Mouse (Mus musculus): ENCODE results near the gene Ctsw. TPM values are rescaled to one million over a fixed set of nuclear protein-coding genes. Genes with fewer than 3 reads are reported as not detected.

The Ctsw gene
- total and polyA plus RNA-seq, 3 experiments, result not detected

GRCm38 (mm10) chr19:5511074-5511632, 42.8 kb upstream of the Ctsw start:
- peak overlapping the region; percentile 72 for H3K4me3 ChIP-seq (ENCODE audit: low read depth, low read length)
- peaks cover 52% of the 10 kb centered on the region for H3K4me1 ChIP-seq (ENCODE audit: insufficient read depth, low read depth, low read length)
- H3K36me3 ChIP-seq (replicated peaks), result peaks cover 2% of the 10 kb centered on the region
- no peaks in the 10 kb centered on the region for H3K27me3 ChIP-seq (ENCODE audit: insufficient read depth, low read length)
- no peaks in the 10 kb centered on the region for H3K9me3 ChIP-seq (replicated peaks)
- ATAC-seq (ENCODE audit: extremely low read depth, insufficient number of reproducible peaks, low FRiP score, poor library complexity, severe bottlenecking) (no peak), DNase-seq (ENCODE audit: low spot score) (no peak)
- TF ChIP-seq TAL1 (conservative IDR thresholded peaks at IDR 0.05; ENCODE audit: low read depth, low read length) (no peak), GATA1 (IDR thresholded peaks at IDR 0.05; ENCODE audit: borderline replicate concordance, low read length) (no peak), GATA2 (IDR thresholded peaks at IDR 0.05; ENCODE audit: borderline replicate concordance, low read depth, low read length) (no peak), CTCF (IDR thresholded peaks at IDR 0.05; ENCODE audit: low read depth, low read length) (no peak), POLR2AphosphoS5 (IDR thresholded peaks at IDR 0.05; ENCODE audit: insufficient replicate concordance, low read depth, low read length) (no peak)

- H3K4me3 ChIP-seq (ENCODE audit: low read depth, low read length), result peak within 1 kb of the TSS; percentile 72
- no peaks in the 10 kb centered on the region for H3K9me3 ChIP-seq (replicated peaks)
- H3K4me1 ChIP-seq (ENCODE audit: insufficient read depth, low read depth, low read length), result peaks cover 45% of the 10 kb centered on the region
- peak; percentile 96 for ATAC-seq (ENCODE audit: extremely low read depth, insufficient number of reproducible peaks, low FRiP score, poor library complexity, severe bottlenecking)
- TF ChIP-seq POLR2AphosphoS5 (IDR thresholded peaks at IDR 0.05; ENCODE audit: insufficient replicate concordance, low read depth, low read length), result no peak
- TF ChIP-seq CTCF (IDR thresholded peaks at IDR 0.05; ENCODE audit: low read depth, low read length), result no peak
- no peak for TF ChIP-seq GATA2 (IDR thresholded peaks at IDR 0.05; ENCODE audit: borderline replicate concordance, low read depth, low read length)
- TF ChIP-seq GATA1 (IDR thresholded peaks at IDR 0.05; ENCODE audit: borderline replicate concordance, low read length), result no peak
- no peak for TF ChIP-seq TAL1 (conservative IDR thresholded peaks at IDR 0.05; ENCODE audit: low read depth, low read length)
- H3K36me3 ChIP-seq (replicated peaks), result peaks cover 2% of the 10 kb centered on the region
- DNase-seq (ENCODE audit: low spot score), result peak; percentile 99
- H3K27me3 ChIP-seq (ENCODE audit: insufficient read depth, low read length), result no peaks in the 10 kb centered on the region
Measured at GRCm38 (mm10) chr19:5510031-5511026, 42.0 kb upstream of the Ctsw start, which contains the start of gene Snx32. Snx32 (minus strand) TSS chr19:5510538.

- Histone ChIP-seq H3K9me3 (replicated peaks) (no peaks in the 10 kb centered on the region), H3K27me3 (ENCODE audit: insufficient read depth, low read length) (no peaks in the 10 kb centered on the region), H3K36me3 (replicated peaks) (peaks cover 33% of the 10 kb centered on the region), H3K4me3 (ENCODE audit: low read depth, low read length) (no peak within 1 kb of the TSS), H3K4me1 (ENCODE audit: insufficient read depth, low read depth, low read length) (no peaks in the 10 kb centered on the region)
- ATAC-seq (ENCODE audit: extremely low read depth, insufficient number of reproducible peaks, low FRiP score, poor library complexity, severe bottlenecking), result no peak
- no peak for DNase-seq (ENCODE audit: low spot score)
- no peak for TF ChIP-seq GATA2 (IDR thresholded peaks at IDR 0.05; ENCODE audit: borderline replicate concordance, low read depth, low read length)
- TF ChIP-seq POLR2AphosphoS5 (IDR thresholded peaks at IDR 0.05; ENCODE audit: insufficient replicate concordance, low read depth, low read length), result no peak
- no peak for TF ChIP-seq GATA1 (IDR thresholded peaks at IDR 0.05; ENCODE audit: borderline replicate concordance, low read length)
- TF ChIP-seq CTCF (IDR thresholded peaks at IDR 0.05; ENCODE audit: low read depth, low read length), result no peak
- no peak for TF ChIP-seq TAL1 (conservative IDR thresholded peaks at IDR 0.05; ENCODE audit: low read depth, low read length)
Measured at GRCm38 (mm10) chr19:5503687-5504086, 35.4 kb upstream of the Ctsw start, which contains the start of gene 1700020D05Rik. 1700020D05Rik (minus strand) TSS chr19:5503787.

DNA sequence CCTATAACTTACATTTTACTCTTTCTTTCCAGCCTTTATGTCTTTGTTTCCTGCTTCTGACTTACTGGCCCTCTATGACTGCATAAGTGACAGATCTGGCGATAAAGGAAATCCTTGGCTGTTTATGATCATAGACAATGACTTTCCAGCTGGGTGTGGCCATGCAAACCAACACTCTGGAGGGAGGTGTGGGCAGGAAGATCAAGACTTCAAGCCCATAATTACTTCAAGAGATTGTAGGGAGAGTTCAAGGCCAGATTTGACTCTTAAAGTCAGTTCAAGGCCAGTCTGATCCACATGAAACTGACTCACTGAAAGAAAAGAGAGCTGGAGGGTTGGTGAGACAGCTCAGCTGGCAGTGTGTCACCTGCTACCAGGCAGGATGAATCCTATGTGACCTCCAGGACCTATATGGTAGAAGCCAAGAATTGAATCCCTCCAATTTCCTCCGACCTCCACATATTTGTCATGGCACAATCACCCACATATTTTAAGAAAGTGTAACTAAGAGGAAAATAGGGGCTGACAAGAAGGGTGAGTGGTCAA, 32.1 kb upstream of the Ctsw start:
- TF ChIP-seq TAL1 (conservative IDR thresholded peaks at IDR 0.05; ENCODE audit: low read depth, low read length) (no peak), CTCF (IDR thresholded peaks at IDR 0.05; ENCODE audit: low read depth, low read length) (no peak), GATA2 (IDR thresholded peaks at IDR 0.05; ENCODE audit: borderline replicate concordance, low read depth, low read length) (no peak), POLR2AphosphoS5 (IDR thresholded peaks at IDR 0.05; ENCODE audit: insufficient replicate concordance, low read depth, low read length) (no peak), GATA1 (IDR thresholded peaks at IDR 0.05; ENCODE audit: borderline replicate concordance, low read length) (no peak)
- DNase-seq (ENCODE audit: low spot score) (no peak), ATAC-seq (ENCODE audit: extremely low read depth, insufficient number of reproducible peaks, low FRiP score, poor library complexity, severe bottlenecking) (no peak)
- H3K4me3 ChIP-seq (ENCODE audit: low read depth, low read length), result no peak overlapping the region
- no peaks in the 10 kb centered on the region for H3K27me3 ChIP-seq (ENCODE audit: insufficient read depth, low read length)
- peaks cover 63% of the 10 kb centered on the region for H3K36me3 ChIP-seq (replicated peaks)
- no peaks in the 10 kb centered on the region for H3K9me3 ChIP-seq (replicated peaks)
- H3K4me1 ChIP-seq (ENCODE audit: insufficient read depth, low read depth, low read length), result peaks cover 16% of the 10 kb centered on the region

DNA sequence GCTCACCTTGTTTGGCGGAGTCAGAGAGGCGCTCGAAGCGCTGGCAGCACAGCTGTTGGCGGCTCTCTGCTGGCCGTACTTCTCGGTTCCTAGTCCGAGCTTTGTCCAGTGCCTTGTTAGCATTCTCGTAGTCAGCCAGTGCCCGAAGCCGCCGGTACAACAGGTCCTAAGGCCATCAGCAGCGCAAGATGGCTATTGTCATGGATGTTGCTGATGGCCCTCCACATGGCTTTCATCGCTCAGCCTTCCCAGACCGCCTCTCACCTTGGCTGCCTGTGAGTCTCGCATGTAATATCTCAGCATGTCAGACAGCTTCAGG, 27.7 kb upstream of the Ctsw start:
- H3K27me3 ChIP-seq (ENCODE audit: insufficient read depth, low read length), result no peaks in the 10 kb centered on the region
- no peak for DNase-seq (ENCODE audit: low spot score)
- peaks cover 76% of the 10 kb centered on the region for H3K36me3 ChIP-seq (replicated peaks)
- H3K9me3 ChIP-seq (replicated peaks), result no peaks in the 10 kb centered on the region
- peaks cover 38% of the 10 kb centered on the region for H3K4me1 ChIP-seq (ENCODE audit: insufficient read depth, low read depth, low read length)
- TF ChIP-seq GATA2 (IDR thresholded peaks at IDR 0.05; ENCODE audit: borderline replicate concordance, low read depth, low read length), result no peak
- no peak for TF ChIP-seq CTCF (IDR thresholded peaks at IDR 0.05; ENCODE audit: low read depth, low read length)
- TF ChIP-seq TAL1 (conservative IDR thresholded peaks at IDR 0.05; ENCODE audit: low read depth, low read length), result no peak
- TF ChIP-seq POLR2AphosphoS5 (IDR thresholded peaks at IDR 0.05; ENCODE audit: insufficient replicate concordance, low read depth, low read length), result no peak
- no peak for TF ChIP-seq GATA1 (IDR thresholded peaks at IDR 0.05; ENCODE audit: borderline replicate concordance, low read length)
- H3K4me3 ChIP-seq (ENCODE audit: low read depth, low read length), result peak overlapping the region; percentile 13; the same call in 1 of the 2 replicates
- ATAC-seq (ENCODE audit: extremely low read depth, insufficient number of reproducible peaks, low FRiP score, poor library complexity, severe bottlenecking), result no peak
